Mouse (Mus musculus): Measurements from ENCODE around the gene Dyrk1b.
"Not testable (repeated sequence)": the region's sequence is repeated elsewhere in the genome, so short reads cannot be mapped to it uniquely, and the experiment has no call there.

The Dyrk1b gene

GRCm38 (mm10) chr7:28195414-28196098, 16.3 kb downstream of the Dyrk1b start:
- DNase-seq = no peak

- peak; percentile 37 to 63 for DNase-seq
Measured at GRCm38 (mm10) chr7:28196528-28196927, 17.3 kb downstream of the Dyrk1b start.

GRCm38 (mm10) chr7:28199054-28199453, 19.8 kb downstream of the Dyrk1b start:
- DNase-seq = no peak

GRCm38 (mm10) chr7:28203207-28204108, 24.2 kb downstream of the Dyrk1b start:
- no peak for DNase-seq

GRCm38 (mm10) chr7:28206044-28206600, 26.9 kb downstream of the Dyrk1b start:
- no peak for DNase-seq

GRCm38 (mm10) chr7:28208396-28208987, 29.2 kb downstream of the Dyrk1b start:
- no peak for DNase-seq

- DNase-seq = peak; percentile 59 to 77
Measured at GRCm38 (mm10) chr7:28208988-28209508, 29.8 kb downstream of the Dyrk1b start.

GRCm38 (mm10) chr7:28210731-28211130, 31.5 kb downstream of the Dyrk1b start:
- no peak for DNase-seq

- peak; percentile 79 to 88 for DNase-seq
Measured at GRCm38 (mm10) chr7:28214142-28214541, 34.9 kb downstream of the Dyrk1b start.

- DNase-seq = not testable (repeated sequence)
Measured at GRCm38 (mm10) chr7:28215950-28216349, 36.7 kb downstream of the Dyrk1b start.

- DNase-seq = not testable (repeated sequence)
Measured at GRCm38 (mm10) chr7:28217811-28218210, 38.5 kb downstream of the Dyrk1b start.

GRCm38 (mm10) chr7:28218951-28219740, 39.9 kb downstream of the Dyrk1b start:
- DNase-seq = peak; percentile 8 to 62

GRCm38 (mm10) chr7:28226836-28227235, 47.6 kb downstream of the Dyrk1b start:
- not testable (repeated sequence) for DNase-seq

GRCm38 (mm10) chr7:28227421-28227820, 48.2 kb downstream of the Dyrk1b start:
- not testable (repeated sequence) for DNase-seq
